Mouse (Mus musculus): ENCODE measurements around the gene Pdxdc1.
"Not testable (repeated sequence)": the region's sequence is repeated elsewhere in the genome, so short reads cannot be mapped to it uniquely, and the experiment has no call there.

The Pdxdc1 gene

DNA sequence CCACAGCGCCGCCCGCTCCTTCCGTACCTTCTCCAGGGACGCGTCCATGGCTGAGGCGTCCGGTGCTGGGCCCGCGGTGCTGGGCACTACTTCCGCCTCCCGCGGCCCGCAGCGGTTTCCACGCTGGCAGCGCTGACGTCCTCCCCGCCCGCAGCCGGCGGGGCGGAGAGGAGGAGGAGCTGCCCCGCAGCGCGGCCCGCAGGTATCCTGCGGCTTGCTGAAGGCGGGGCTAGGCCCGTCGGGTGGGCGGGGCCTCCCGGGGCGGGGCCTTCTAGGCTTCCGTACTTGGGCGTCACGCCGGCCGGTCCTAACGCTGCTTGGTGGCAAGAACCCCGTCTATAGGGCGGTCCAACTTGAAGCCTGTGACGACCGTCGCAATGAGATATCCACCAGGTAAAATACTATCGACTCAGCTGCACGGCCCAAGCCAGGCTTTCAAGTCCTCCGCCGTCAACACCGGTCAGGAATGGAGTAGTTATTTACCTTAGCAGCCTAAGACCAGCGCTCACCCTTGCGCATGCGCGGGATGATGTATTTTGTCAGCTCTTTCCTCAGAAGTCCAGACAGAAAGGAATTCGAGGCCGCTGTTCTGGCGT lies at the start of gene Pdxdc1, which contains the start of gene Mpv17l:
Pdxdc1 (minus strand) TSS at position 244 of the 596 bp plus-strand sequence.
Mpv17l (plus strand) TSS at position 274 of the 596 bp plus-strand sequence.
- peak; percentile 99 for DNase-seq (ENCODE audit: low spot score in 2 of 2)

DNA sequence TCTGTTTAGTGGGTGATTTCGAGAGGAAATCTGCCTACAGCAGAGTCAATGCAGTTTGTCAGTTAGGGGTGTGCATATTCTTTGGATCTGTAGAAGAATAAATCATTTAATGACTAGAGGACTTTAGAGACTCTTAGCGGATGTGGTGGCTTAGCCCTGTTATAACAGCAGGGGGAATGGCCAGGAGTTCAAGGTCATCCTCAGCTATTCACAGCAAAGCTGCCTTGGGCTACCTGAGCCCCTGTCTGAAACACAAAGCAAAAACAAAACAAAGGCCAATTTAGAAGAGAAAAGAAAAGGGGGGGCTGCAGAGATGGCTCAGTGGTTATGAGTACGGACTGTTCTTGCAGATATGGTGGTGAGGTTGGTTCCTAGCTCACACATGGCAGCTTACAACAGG lies 48.3 kb upstream of the Pdxdc1 start:
- no peak for DNase-seq (ENCODE audit: low spot score in 2 of 2)

GRCm38 (mm10) chr16:13946306-13946705 lies 43.4 kb upstream of the Pdxdc1 start:
- no peak for DNase-seq (ENCODE audit: low spot score in 2 of 2)

- DNase-seq (ENCODE audit: low spot score in 2 of 2): no peak
These were observed 42.2 kb upstream of the Pdxdc1 start for GRCm38 (mm10) chr16:13945153-13945552.

GRCm38 (mm10) chr16:13944752-13945151 lies 41.8 kb upstream of the Pdxdc1 start:
- no peak for DNase-seq (ENCODE audit: low spot score in 2 of 2)

- no peak for DNase-seq (ENCODE audit: low spot score in 2 of 2)
These were observed 41.2 kb upstream of the Pdxdc1 start for GRCm38 (mm10) chr16:13944178-13944577.

GRCm38 (mm10) chr16:13940847-13941395 lies 38.0 kb upstream of the Pdxdc1 start:
- peak in 1 of 2 experiments; percentile 5 for DNase-seq (ENCODE audit: low spot score in 2 of 2)

GRCm38 (mm10) chr16:13940139-13940846 lies 37.4 kb upstream of the Pdxdc1 start:
- peak; percentile 78 to 85 for DNase-seq (ENCODE audit: low spot score in 2 of 2)

- no peak for DNase-seq (ENCODE audit: low spot score in 2 of 2)
These were observed 24.6 kb upstream of the Pdxdc1 start for GRCm38 (mm10) chr16:13927456-13928075.

- not testable (repeated sequence) for DNase-seq (ENCODE audit: low spot score in 2 of 2)
These were observed 20.0 kb upstream of the Pdxdc1 start for GRCm38 (mm10) chr16:13922966-13923365.

- not testable (repeated sequence) for DNase-seq (ENCODE audit: low spot score in 2 of 2)
These were observed 19.6 kb upstream of the Pdxdc1 start for GRCm38 (mm10) chr16:13922499-13922898.

DNA sequence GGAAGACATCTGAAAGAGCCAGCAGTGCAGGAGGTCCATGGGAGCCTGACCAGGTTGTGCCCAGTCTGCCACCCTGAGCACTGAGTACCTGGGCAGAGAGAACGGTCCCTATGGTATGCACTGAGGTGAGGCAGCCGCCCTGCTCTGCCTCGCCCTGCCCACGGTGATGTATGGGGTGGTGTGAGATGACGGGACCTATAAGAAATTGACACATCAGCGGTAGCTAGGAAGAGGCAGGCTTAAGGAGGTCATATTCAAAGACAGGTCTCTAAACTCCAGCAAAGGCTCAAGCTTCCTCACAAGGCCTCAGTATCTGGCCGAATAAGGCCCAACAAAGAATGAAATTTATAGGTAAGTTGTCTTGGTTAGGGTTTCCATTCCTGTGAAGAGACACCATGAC lies 18.9 kb upstream of the Pdxdc1 start:
- DNase-seq (ENCODE audit: low spot score in 2 of 2): no peak

- DNase-seq (ENCODE audit: low spot score in 2 of 2): no peak
These were observed 18.1 kb upstream of the Pdxdc1 start for GRCm38 (mm10) chr16:13921063-13921462.

DNA sequence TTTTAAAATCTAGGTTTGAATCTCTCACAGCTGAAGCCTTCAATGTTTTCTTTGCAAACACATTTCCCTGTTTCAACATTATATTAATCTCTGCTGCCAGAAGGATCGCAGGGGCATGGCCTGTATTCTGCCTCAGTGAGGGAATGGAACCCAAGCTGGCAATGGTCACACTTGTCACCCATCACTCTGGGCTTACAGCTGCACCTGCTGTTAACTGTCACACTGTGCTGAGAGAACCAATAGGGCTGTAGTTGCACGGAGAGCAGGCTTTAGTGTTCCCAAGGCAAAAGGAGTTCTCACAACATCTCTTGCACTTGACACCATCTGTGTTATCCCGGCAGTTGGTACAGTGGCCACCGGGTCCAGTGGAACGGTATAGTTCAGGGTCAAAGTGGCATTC lies 17.2 kb upstream of the Pdxdc1 start:
- DNase-seq (ENCODE audit: low spot score in 2 of 2): no peak

GRCm38 (mm10) chr16:13907297-13907696 lies 4.4 kb upstream of the Pdxdc1 start:
- DNase-seq (ENCODE audit: low spot score in 2 of 2): no peak

DNA sequence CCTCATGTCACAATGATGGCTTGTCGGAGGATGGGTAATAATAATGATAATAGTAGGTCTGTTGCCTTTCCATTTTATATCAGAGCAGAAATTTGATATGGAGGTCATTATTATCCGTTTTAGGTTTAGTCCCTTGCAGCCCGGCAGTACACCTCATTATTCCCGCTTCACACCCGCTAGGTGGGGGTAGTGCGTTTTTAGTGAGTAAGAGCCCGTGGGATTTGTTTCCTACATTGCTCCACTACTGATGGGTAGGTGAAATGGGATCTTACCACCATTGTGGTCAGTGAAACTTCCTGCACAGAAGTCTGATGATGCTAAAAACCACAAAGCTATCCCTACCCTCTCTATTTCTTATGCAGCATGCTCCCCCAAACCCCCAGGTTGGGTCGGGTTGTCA lies 557 bp upstream of the Pdxdc1 start:
- DNase-seq (ENCODE audit: low spot score in 2 of 2): no peak

DNA sequence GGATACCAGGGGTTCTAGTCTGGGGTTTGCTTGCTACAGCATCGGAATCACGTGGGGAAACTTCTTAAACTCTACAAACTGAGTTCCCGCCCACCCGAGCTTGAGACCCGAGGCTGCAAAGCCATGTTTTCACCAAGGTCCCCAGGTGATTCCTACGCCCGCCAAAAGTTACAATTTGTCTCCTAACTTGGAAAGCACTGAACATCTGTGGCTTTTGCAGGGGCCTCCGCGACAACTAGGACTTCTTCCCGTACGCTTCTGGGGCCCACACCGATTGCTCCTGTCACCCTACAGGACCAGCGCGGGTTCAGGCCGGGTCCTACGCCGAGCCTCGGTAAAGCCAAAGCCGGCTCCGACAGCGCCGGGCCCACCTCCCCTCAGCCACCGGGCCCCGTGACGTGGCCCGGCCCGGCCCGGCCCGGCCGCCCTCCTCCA lies 517 bp downstream of the Pdxdc1 start:
- DNase-seq (ENCODE audit: low spot score in 2 of 2): no peak

DNA sequence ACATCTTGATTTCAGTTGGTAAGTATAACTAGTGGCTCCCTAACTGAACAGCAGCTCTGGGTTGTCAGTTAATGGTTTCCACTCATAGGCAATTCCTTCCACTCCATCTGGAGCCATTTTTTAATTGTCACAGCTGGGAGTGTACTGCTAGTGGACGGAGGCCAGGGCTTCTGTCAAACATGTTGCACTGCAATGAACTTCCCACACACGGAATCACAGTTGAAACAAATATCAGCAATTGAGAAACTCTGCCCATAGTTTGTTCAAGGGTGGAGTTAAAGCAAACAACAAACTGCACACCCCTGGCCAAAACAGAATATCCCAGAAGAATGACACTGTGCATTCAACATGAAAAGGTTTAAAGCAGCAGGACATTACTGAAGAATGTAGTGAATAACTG lies 4.0 kb downstream of the Pdxdc1 start:
- no peak for DNase-seq (ENCODE audit: low spot score in 2 of 2)

DNA sequence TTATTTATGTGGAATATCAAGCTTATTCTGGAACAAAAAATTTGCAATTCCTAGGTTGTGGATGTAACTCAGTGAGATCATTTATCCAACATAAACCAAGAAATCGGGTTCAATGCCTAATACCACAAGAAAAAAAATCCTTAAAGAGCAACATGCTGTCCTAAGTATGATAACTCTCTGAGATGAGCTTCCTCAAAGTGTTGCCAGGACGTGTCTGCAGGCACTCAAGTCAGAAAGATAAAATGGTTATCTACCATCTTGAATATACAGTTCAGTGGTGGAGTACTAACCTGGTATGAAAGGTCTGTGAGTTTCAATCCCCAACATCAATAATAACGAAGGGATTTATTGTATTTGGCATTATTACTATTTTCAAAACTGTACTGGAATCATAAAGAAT lies 6.6 kb downstream of the Pdxdc1 start:
- DNase-seq (ENCODE audit: low spot score in 2 of 2): no peak

DNA sequence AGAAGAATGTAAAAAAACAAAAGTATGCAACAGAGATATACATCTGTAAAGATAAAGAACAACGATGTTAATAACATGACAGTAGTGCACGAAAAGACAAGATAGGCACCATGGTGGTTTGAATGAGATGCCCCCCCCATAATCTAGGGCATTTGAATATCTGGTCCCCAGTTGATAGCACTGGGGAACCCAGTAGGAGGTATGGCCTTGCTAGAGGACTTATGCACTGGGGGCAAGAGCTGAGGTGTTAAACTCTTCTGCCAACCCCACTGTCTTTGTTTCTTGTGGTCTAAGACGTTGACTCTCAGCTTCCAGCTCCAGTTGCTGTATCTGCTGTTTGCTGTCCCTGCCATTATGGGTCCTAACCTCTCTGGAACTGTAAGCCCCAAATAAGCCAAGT lies 7.2 kb downstream of the Pdxdc1 start:
- DNase-seq (ENCODE audit: low spot score in 2 of 2): no peak

DNA sequence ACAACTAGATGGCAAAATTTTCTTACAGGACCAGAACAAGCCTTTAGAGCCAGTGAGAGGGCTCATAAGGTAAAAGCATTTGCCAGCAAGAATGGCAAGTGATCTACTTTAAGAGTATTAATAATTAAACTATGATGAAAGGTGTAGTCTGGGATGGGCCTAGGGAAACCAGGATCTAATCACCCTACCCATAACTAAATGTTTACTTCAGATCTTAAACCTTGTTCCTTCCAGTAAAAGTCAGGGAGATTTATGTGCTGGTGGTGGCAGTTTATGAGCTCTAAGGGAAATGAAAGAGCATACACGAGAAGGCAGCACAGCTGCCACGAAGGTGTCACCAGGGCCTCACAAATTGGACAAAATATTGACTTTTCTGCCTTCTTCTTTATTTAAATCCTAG lies 8.8 kb downstream of the Pdxdc1 start:
- DNase-seq (ENCODE audit: low spot score in 2 of 2): no peak

GRCm38 (mm10) chr16:13892850-13893249 lies 10.1 kb downstream of the Pdxdc1 start:
- DNase-seq (ENCODE audit: low spot score in 2 of 2): no peak

GRCm38 (mm10) chr16:13890449-13890848 lies 12.5 kb downstream of the Pdxdc1 start:
- no peak for DNase-seq (ENCODE audit: low spot score in 2 of 2)
